Mouse (Mus musculus) lung, adult 2 months (tissue): ENCODE measurements at regions not wholly inside any gene's neighbourhood (a gene's known extent, or its start where the extent isn't known, plus 50 kb on each side); places are given as distances from the start of the nearest gene placed in this dataset.

Experiments
- DNase-seq: peaks from one replicate; pipeline ENCODE4 v3.0.0; 2022
- H3K4me1 ChIP-seq: fragments of 200-500 bp; 2 replicates; pipeline ENCODE4 v1.6.1; 2011; ENCODE audit warnings: low read length; ENCODE audit not compliant: control insufficient read depth, insufficient read depth
- H3K4me3 ChIP-seq: fragments of 200-500 bp; replicated peaks from 2 replicates; pipeline ENCODE3; 2011; ENCODE audit warnings: low read depth, mild to moderate bottlenecking, control low read depth, low read length; ENCODE audit errors: extremely low read depth
- CTCF ChIP-seq: fragments of 200-500 bp; IDR thresholded peaks from 2 replicates; pipeline ENCODE4 v1.5.1; 2011; ENCODE audit warnings: mild to moderate bottlenecking, low read length, control low read depth; ENCODE audit not compliant: insufficient read depth
- POLR2A ChIP-seq: fragments of 200-500 bp; IDR thresholded peaks from 2 replicates; pipeline ENCODE4 v1.6.1; 2011; ENCODE audit warnings: low read depth, mild to moderate bottlenecking, control low read depth, low read length, borderline replicate concordance; ENCODE audit errors: extremely low read depth
- WGBS: fragments of 180-500 bp; shearing (Covaris S2); methylation state at CpG from one replicate; pipeline ENCODE4 v1.1.7; 2018; 5-methylcytosine and 5-hydroxymethylcytosine counted together

- WGBS = 74% methylated on average over 2 of the region's 2 CpGs
- TF ChIP-seq CTCF (no peak), POLR2A (no peak)
- no peak for DNase-seq
- Histone ChIP-seq H3K4me3 (no peak overlapping the region), H3K4me1 (no peaks in the 10 kb centered on the region)
These were observed 79.6 kb upstream of the Tmc3 start for GRCm38 (mm10) chr7:83504996-83505645.

GRCm38 (mm10) chr7:83516295-83516694, 68.4 kb upstream of the Tmc3 start:
- Histone ChIP-seq H3K4me3 (no peak overlapping the region), H3K4me1 (no peaks in the 10 kb centered on the region)
- TF ChIP-seq CTCF (no peak), POLR2A (no peak)
- no peak for DNase-seq
- 30% methylated on average over 4 of the region's 4 CpGs for WGBS

GRCm38 (mm10) chr7:83521511-83521910, 63.2 kb upstream of the Tmc3 start:
- no peak for DNase-seq
- 75% methylated on average over 7 of the region's 7 CpGs for WGBS
- Histone ChIP-seq H3K4me1 (no peaks in the 10 kb centered on the region), H3K4me3 (no peak overlapping the region)
- no peak for TF ChIP-seq CTCF
- TF ChIP-seq POLR2A = no peak
